Mouse (Mus musculus) frontal cortex, postnatal 10 days (tissue): ENCODE data around the gene Pirb.
"Not testable (repeated sequence)": the region's sequence is repeated elsewhere in the genome, so short reads cannot be mapped to it uniquely, and the experiment has no call there.

ENCODE experiments used
- DNase-seq, 2 experiments: peaks; one replicate each; pipeline ENCODE4 v3.0.0; 2022; ENCODE audit warnings: low spot score in 2 of 2, mixed read lengths in 1 of 2

Pirb gene

DNA sequence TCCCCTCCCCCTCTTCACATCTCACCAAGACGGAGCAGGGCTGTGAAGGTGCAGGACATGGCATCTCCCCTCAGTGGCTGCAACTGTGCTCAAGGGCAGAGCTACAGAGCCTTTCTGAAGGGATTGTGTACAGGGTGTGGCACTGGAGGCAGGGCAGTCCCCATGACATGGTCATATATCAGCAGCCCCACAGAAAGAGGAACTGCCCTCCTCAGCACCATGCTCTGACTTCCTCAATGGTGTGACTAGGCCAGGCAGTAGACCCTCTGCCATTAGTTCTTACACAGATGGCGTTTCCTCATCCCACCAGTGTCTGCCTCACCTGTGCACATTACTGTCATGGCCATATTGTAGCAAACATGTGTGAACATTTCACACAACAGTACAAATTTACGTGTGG, at the start of gene Pirb:
Gene Pirb, minus strand, starts transcription at position 124 of the 400 bp plus-strand sequence.
- not testable (repeated sequence) for DNase-seq

GRCm38 (mm10) chr7:3732675-3733074, 12.5 kb upstream of the Pirb start:
- DNase-seq: not testable (repeated sequence)

- not testable (repeated sequence) for DNase-seq
These were observed 5.3 kb upstream of the Pirb start for GRCm38 (mm10) chr7:3725459-3725858.

DNA sequence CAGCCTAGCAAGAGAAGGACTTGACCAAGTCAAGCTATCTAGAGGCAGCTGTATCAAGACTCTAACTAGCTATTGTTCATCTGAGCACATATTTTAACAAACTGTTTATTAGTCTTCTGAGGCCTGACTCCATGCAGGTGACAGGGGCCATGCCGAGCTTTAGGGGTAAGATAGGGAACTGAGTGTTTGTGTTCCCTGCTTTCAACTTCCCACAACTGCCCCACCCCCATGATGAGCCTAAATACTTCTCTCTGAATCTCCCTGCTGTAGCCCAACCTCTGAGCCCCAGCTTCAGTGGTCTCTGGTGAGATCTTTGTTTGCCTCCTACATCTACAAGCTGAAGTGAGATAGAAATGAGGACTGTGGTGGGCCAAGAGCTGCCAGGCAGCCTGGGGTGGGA, 4.9 kb downstream of the Pirb start:
- no peak for DNase-seq

DNA sequence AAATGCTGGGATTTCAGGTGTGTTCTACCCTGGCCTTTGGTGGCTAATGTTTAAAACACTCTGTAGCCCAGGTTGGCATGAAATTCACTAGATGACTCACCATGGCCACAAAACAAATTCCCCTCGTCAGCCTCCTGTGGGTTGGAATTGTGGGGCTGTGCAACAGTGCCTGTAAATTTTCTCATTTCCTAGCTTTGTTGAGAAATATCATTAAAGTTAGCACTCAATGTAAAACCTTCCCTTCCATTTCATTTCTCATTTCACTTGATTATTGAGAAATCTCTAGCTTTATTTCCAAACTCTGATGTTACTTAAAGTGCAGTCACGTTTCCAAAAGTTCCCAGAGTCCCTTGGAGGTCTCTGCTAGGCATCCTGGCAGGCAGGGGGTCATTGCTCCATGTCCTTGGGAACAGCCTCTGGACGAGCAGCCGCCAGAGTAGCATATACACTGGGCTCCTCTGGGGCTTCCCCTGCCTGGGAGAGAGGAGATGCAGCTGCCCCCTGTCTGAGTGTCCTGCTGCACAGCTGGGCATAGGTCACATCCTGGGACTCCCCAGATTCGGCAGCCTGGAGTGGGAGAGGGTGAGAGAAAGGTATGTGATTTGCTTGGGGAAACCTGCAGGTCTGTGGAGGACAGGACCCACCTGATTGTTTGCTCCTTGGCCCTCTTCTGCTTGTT, 7.8 kb downstream of the Pirb start:
- no peak for DNase-seq

GRCm38 (mm10) chr7:3709000-3709399, 11.2 kb downstream of the Pirb start:
- DNase-seq: no peak

DNA sequence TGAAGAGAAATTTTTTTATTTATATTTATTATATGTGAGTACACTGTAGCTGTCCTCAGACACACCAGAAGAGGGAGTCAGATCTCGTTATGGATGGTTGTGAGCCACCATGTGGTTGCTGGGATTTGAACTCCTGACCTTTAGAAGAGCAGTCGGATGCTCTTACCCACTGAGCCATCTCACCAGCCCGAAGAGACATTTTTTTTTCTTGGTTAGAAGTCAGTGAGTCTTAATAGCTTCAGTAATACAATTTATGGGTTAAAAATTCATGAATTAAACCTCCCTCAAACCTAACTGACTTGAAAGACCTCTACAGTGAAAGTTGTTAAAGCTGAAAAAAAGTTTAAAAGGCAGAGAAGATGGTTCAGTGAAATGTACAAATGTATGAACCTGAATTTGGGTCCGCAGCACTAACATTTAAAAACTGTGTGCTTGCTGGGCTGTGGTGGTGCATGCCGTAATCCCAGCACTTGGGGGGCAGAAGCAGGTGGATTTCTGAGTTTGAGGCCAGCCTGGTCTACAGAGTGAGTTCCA, 11.7 kb downstream of the Pirb start:
- DNase-seq: not testable (repeated sequence)

DNA sequence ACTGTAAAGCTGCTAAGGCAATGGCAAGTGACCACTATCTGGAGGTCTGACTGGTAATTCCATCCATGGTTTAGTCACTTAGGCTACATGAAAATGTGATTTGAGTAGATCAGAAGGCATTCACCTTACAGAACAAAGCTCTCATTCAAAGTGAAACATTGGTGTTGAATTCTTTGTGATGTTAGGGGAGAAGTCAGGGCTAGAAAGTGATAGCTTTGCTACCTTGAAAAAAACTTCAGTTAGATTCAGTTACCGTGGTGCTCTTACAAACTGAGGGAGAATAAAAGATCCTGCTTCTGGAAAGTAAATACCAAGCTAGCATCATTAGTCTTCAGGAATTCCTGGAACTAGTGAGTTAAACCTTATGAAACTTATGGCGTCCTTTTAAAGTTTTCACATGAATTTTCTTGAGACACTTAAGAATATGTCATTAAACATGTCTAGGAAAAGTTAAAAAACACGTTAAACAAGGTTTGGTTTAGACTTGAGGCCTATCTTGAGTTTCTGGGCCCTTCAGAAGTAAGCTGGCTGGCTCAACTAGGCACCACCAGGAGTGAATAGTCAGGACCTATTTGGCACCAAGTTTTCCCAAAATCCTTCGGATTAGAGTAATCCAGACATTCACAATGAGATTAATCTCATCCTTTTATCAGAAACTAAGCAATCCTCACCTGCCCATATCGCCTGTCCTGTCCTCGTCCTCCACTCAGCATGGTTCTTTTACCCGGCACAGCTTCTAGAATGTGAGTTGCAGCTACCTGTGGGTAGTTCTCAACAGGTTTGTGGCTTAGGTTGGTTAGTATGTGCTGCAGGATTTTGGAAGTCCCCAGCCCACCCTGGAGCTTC, 12.4 kb downstream of the Pirb start:
- DNase-seq: no peak

DNA sequence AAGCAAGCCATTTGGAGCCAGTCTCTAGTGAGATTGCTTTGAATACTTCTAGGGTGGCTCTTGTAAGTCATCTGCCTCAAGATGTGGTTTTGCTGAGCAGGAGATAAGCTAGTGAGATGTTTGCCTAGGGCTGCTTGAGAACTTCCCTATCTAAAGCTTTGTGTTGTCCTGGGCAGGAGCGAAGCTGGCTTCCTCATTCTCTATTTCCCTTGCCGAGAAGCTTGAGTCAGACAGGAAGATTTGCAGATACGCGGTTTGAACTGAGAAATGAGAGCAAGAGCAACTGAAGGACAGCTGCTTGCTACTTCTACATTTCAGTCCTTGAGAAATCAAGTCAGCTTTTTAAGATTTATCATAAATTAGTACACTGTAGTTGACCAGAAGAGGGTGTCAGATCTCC, 13.2 kb downstream of the Pirb start:
- DNase-seq: no peak

- DNase-seq: no peak
These were observed 13.8 kb downstream of the Pirb start for GRCm38 (mm10) chr7:3706343-3706934.

- no peak for DNase-seq
These were observed 14.3 kb downstream of the Pirb start for GRCm38 (mm10) chr7:3705911-3706310.

GRCm38 (mm10) chr7:3705461-3705860, 14.7 kb downstream of the Pirb start:
- not testable (repeated sequence) for DNase-seq

DNA sequence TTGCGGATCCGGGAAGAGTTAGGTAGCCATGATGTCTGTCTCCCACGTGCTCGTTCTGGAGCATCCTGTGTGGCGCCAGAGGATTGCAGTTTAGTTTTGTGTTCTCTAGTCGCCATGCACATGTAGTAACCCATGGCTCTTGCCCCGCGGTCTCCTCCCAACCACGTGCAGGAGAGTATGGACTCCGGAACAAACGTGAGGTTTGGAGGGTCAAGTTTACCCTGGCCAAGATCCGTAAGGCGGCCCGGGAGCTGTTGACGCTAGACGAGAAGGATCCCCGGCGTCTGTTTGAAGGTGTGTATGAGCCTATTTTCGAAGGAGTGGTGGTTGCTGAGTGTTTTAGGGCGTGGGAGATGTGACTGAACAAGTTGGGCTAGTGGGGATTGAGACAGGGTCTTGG, 15.7 kb downstream of the Pirb start:
- no peak for DNase-seq

DNA sequence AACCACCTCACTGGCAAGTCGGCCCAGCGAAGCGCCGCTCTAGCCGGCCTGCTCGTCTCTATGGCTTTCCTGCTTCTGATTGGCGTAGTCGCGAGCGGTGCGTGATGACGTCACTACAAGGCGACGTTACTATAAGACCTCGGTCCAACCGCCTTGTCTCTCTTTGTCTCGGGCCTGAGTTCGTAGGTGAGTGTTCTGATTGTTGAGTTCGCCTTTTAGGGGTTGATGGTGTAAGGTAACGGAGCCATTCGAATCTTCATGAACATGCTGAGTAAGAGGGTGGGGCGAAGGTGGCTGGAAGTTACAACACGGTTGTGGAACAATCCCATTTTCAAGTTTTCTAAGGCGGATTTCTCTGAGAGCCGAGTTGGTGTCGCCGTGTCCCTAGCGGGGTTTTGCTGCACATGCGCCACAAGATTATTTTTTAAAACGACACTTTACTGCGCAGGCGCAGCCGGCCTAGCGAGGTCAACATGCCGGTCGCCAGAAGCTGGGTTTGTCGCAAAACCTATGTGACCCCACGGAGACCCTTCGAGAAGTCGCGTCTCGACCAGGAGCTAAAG, 16.2 kb downstream of the Pirb start, which contains the start of gene Rps9:
Gene Rps9, plus strand, starts transcription at position 115 of the 563 bp plus-strand sequence.
- DNase-seq: peak; percentile 94 to 96

DNA sequence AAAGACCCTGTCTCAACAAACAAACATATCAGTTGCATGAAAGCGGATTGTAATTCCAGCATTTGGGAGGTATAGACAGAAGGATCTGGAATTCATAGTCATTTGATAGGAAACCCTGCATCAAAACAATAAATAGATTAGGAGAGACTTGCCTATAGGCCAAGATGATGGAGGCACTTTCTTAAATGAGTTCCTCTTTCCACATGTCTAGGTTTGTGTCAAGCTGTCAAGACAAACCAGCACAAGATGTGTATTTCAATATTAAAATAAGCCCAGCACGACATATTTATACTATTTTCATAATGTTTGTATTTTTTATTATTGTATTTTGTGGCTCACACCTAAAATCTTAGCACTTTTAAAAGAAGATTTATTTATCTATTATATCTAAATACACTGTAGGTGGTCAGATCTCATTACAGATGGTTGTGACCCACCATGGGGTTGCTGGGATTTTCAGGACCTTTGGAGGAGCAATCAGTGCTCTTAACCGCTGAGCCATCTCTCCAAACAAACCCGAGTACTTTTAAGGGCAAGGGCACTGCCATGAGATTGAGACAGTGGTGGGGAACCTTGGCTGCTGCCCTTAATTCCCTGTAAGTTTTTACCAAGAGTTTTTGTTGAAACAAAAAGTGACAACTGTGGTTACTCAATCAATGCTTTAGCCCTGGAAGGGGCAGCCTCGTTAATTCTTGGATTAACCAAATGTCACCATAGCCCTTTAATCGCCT, 16.9 kb downstream of the Pirb start:
- no peak for DNase-seq

- DNase-seq: no peak
These were observed 21.7 kb downstream of the Pirb start for GRCm38 (mm10) chr7:3698471-3698870.

GRCm38 (mm10) chr7:3694949-3695305, 25.3 kb downstream of the Pirb start:
- not testable (repeated sequence) for DNase-seq

DNA sequence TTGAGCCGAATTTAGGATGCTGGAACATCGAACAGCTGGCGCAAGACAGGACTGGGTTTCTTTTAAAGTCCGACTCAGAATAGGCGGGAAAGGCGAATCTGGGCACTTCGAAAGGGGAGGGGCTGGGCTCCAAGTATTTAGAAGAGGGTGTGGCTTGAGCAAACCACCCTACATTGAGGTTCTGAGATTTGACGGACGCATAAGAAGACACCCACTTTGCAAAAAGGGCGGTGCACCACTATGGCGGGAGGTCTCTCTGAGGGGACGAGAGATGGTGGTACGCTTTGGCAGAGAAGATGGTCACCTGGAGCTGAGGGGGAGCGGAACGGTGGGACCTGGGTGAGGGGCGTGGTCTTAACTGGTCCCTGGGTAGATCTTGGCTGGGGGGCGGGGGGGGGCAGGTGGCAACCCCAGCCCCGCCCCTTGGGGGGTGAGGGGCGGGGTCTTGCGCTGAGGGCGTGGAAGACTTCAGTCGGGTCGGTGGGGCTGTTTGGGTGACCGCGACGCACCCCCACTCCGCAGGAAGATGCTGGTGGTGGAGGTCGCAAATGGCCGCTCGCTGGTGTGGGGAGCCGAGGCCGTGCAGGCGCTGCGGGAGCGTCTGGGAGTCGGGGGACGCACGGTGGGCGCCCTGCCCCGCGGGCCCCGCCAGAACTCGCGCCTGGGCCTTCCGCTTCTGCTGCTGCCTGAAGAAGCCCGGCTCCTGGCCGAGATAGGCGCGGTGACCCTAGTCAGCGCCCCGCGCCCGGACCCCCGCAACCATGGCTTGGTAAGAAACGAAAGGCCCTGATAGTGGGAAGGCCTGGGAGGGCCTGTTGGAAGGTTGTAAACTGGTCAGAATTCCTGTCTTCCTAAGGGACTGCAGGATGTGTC, 25.9 kb downstream of the Pirb start:
- peak; percentile 74 to 75 for DNase-seq

GRCm38 (mm10) chr7:3693809-3694075, 26.4 kb downstream of the Pirb start:
- no peak for DNase-seq

- peak; percentile 98 to 99 for DNase-seq
These were observed 27.0 kb downstream of the Pirb start, which contains the start of gene Mboat7 for GRCm38 (mm10) chr7:3692987-3693808. TSS of gene Mboat7 (minus strand) at chr7:3693523.
